Mouse (Mus musculus): Measurements from ENCODE around the gene Anxa9.

DNA sequence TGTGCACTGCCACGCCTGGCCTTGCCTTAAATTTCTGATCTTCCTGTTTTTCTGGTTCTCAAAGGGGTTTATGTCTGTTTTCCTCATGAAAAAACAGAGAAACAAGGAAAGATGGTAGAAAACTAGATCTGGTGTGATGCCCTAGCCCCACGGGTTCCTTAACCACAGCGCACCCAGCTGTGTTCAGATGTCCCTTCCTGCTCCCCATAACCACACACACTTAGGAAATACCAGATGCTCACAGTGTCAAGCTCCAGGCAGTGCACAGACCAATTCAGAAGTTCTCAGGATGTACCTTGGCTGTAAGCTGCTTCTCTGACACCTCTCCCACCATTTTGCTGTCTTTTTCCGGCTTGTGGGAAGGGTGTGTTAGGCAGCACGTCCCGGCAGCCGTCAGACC, 12.7 kb downstream of the Anxa9 start:
- no peak for TF ChIP-seq CTCF (IDR thresholded peaks at IDR 0.05; ENCODE audit: control insufficient read depth, insufficient read depth, insufficient replicate concordance, low read depth, low read length)
- no peak for TF ChIP-seq POLR2A (IDR thresholded peaks at IDR 0.05; ENCODE audit: control insufficient read depth, low read depth, low read length)

Measured in testis, adult 2 months (tissue).